ENCODE assay signal across 8 mouse cellular contexts in the genomic region with DNA sequence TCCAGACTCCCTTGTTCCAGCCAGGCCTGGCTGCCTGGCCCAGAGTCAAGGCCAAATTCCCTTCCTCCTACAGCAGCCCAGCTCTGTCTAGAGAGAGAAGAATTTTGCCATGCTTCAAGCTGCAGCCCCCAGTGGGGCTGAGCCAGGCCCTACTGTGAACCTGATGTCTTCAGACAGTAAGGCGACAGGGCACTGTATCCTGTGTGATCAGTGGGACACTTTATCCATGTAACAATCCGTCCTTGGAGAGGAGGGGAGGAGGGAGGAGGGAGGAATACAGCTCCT. TPM values are rescaled to one million over a fixed set of nuclear protein-coding genes. Genes with fewer than 3 reads are reported as not detected.
DNase-seq lines count a peak whose midpoint lies in the region; ATAC-seq and TF ChIP-seq lines count a peak whose summit lies in the region.

No protein-coding gene starts in this region.

- H3K4me3 ChIP-seq in kidney, embryonic 16.5 days (ENCODE audit: low read length), result no peak overlapping the region
- no peak overlapping the region for H3K4me3 ChIP-seq in embryonic fibroblast, embryonic 13.5 days (ENCODE audit: insufficient read depth, low read length)
- H3K4me3 ChIP-seq in intestine, postnatal 0 days (ENCODE audit: low read depth, low read length), result no peak overlapping the region
- H3K4me3 ChIP-seq in liver, postnatal 0 days (ENCODE audit: low read depth, low read length), result no peak overlapping the region
- H3K4me3 ChIP-seq in forebrain, embryonic 14.5 days (ENCODE audit: low read depth, low read length), result no peak overlapping the region

- H3K36me3 ChIP-seq in kidney, embryonic 16.5 days (ENCODE audit: insufficient read depth, low read length), result no peaks in the 10 kb centered on the region
- H3K36me3 ChIP-seq in intestine, postnatal 0 days (ENCODE audit: control insufficient read depth, insufficient read depth), result no peaks in the 10 kb centered on the region
- no peaks in the 10 kb centered on the region for H3K36me3 ChIP-seq in liver, postnatal 0 days (replicated peaks; ENCODE audit: insufficient read depth, low read length)
- H3K36me3 ChIP-seq in forebrain, embryonic 14.5 days (ENCODE audit: control insufficient read depth, insufficient read depth, low read length), result no peaks in the 10 kb centered on the region

- TF ChIP-seq POLR2A in embryonic fibroblast, embryonic 13.5 days (IDR thresholded peaks at IDR 0.05; ENCODE audit: low read depth, low read length), result no peak; the same call in 1 of the 2 replicates

- H3K27ac ChIP-seq in kidney, embryonic 16.5 days (ENCODE audit: low read length), result peak overlapping the region; percentile 72
- H3K27ac ChIP-seq in embryonic fibroblast, embryonic 13.5 days (ENCODE audit: insufficient read depth, low read length), result peak overlapping the region; percentile 67
- no peak overlapping the region for H3K27ac ChIP-seq in intestine, postnatal 0 days (ENCODE audit: low read depth, low read length)
- H3K27ac ChIP-seq in liver, postnatal 0 days (ENCODE audit: low read depth), result no peak overlapping the region
- no peak overlapping the region for H3K27ac ChIP-seq in forebrain, embryonic 14.5 days (ENCODE audit: low read depth, low read length)

- H3K27me3 ChIP-seq in kidney, embryonic 16.5 days (ENCODE audit: insufficient read depth, low read length), result no peaks in the 10 kb centered on the region
- H3K27me3 ChIP-seq in intestine, postnatal 0 days (replicated peaks; ENCODE audit: control insufficient read depth, insufficient read depth, low read length), result no peaks in the 10 kb centered on the region
- H3K27me3 ChIP-seq in liver, postnatal 0 days (ENCODE audit: insufficient read depth, low read length), result 0 out of 2 replicates have a peak, but pooled peaks cover 2% of the 10 kb centered on the region
- H3K27me3 ChIP-seq in forebrain, embryonic 14.5 days (replicated peaks; ENCODE audit: control insufficient read depth, insufficient read depth, low read length), result no peaks in the 10 kb centered on the region

- DNase-seq in kidney, adult 18-20 months, result no peak
- peak; percentile 57 for DNase-seq in cerebellum, adult 11 months
- DNase-seq in liver, postnatal 0 days, result no peak
- no peak for DNase-seq in forebrain, embryonic 14.5 days (ENCODE audit: low spot score)
- no peak for DNase-seq in spleen, postnatal 14 days (ENCODE audit: low spot score in 2 of 2)

- WGBS in kidney, embryonic 16.5 days, result 41% methylated on average over 2 of the region's 2 CpGs
- WGBS in intestine, postnatal 0 days, result 65% methylated on average over 2 of the region's 2 CpGs
- 57% methylated on average over 2 of the region's 2 CpGs for WGBS in liver, postnatal 0 days (ENCODE audit: insufficient replicate concordance)
- WGBS in forebrain, embryonic 14.5 days, result 69% methylated on average over 2 of the region's 2 CpGs

- peaks cover 28% of the 10 kb centered on the region for H3K4me1 ChIP-seq in kidney, embryonic 16.5 days (ENCODE audit: insufficient read depth, low read length)
- H3K4me1 ChIP-seq in embryonic fibroblast, embryonic 13.5 days (ENCODE audit: control insufficient read depth, insufficient read depth, low read length), result peaks cover 9% of the 10 kb centered on the region
- no peaks in the 10 kb centered on the region for H3K4me1 ChIP-seq in intestine, postnatal 0 days (replicated peaks; ENCODE audit: control insufficient read depth, insufficient read depth, low read length)
- H3K4me1 ChIP-seq in liver, postnatal 0 days (ENCODE audit: insufficient read depth), result 0 out of 2 replicates have a peak, but pooled peaks cover 2% of the 10 kb centered on the region
- H3K4me1 ChIP-seq in forebrain, embryonic 14.5 days (ENCODE audit: control insufficient read depth, insufficient read depth, low read length), result no peaks in the 10 kb centered on the region

- TF ChIP-seq CTCF in embryonic fibroblast, embryonic 13.5 days (IDR thresholded peaks at IDR 0.05; ENCODE audit: borderline replicate concordance, insufficient read depth, low read length), result no peak
- TF ChIP-seq CTCF in intestine, postnatal 0 days (IDR thresholded peaks at IDR 0.05; ENCODE audit: low read depth), result no peak
- TF ChIP-seq CTCF in liver, postnatal 0 days (IDR thresholded peaks at IDR 0.05; ENCODE audit: low read depth), result no peak

- no peaks in the 10 kb centered on the region for H3K9me3 ChIP-seq in kidney, embryonic 16.5 days (ENCODE audit: low read length)
- H3K9me3 ChIP-seq in intestine, postnatal 0 days (ENCODE audit: control insufficient read depth), result no peaks in the 10 kb centered on the region
- H3K9me3 ChIP-seq in liver, postnatal 0 days (ENCODE audit: low read length), result no peaks in the 10 kb centered on the region
- no peaks in the 10 kb centered on the region for H3K9me3 ChIP-seq in forebrain, embryonic 14.5 days (replicated peaks; ENCODE audit: control insufficient read depth, low read length)

- H3K9ac ChIP-seq in kidney, embryonic 16.5 days (replicated peaks; ENCODE audit: low read length), result peak overlapping the region; percentile 0; the same call in 1 of the 2 replicates
- no peak overlapping the region for H3K9ac ChIP-seq in intestine, postnatal 0 days (ENCODE audit: low read depth, low read length)
- no peak overlapping the region for H3K9ac ChIP-seq in liver, postnatal 0 days (replicated peaks)
- no peak overlapping the region for H3K9ac ChIP-seq in forebrain, embryonic 14.5 days (ENCODE audit: low read length)

- 0 out of 2 replicates have a peak overlapping the region, but pooled peaks have one; percentile 42 for H3K4me2 ChIP-seq in kidney, embryonic 16.5 days (replicated peaks; ENCODE audit: low read depth, low read length)
- H3K4me2 ChIP-seq in intestine, postnatal 0 days (replicated peaks; ENCODE audit: low read depth), result peak overlapping the region; percentile 40; the same call in 1 of the 2 replicates
- no peak overlapping the region for H3K4me2 ChIP-seq in liver, postnatal 0 days (ENCODE audit: low read depth, low read length)
- H3K4me2 ChIP-seq in forebrain, embryonic 14.5 days (ENCODE audit: low read length), result no peak overlapping the region

- no peak for ATAC-seq in kidney, embryonic 16.5 days (ENCODE audit: low FRiP score, low TSS enrichment)
- ATAC-seq in intestine, postnatal 0 days, result no peak
- ATAC-seq in liver, postnatal 0 days, result no peak
- no peak for ATAC-seq in forebrain, embryonic 14.5 days

- no peak for TF ChIP-seq EP300 in liver, postnatal 0 days (IDR thresholded peaks at IDR 0.05; ENCODE audit: low read depth)

RNA-seq across cellular contexts. Expression of a gene that starts 1.4 kb away (rescaled TPM):
- 26.3 and 28.5 TPM in 2 replicates for polyA plus RNA-seq in kidney, embryonic 16.5 days (2015; fragmentation: Nextera tagmentation; extraction: Ambion mirVana)
- 29.7 and 38.7 TPM in 2 replicates for polyA plus RNA-seq in embryonic fibroblast, embryonic 13.5 days (2011; ENCODE audit: insufficient read length, low read depth, missing spikeins)
- 41.3 and 48.5 TPM in 2 replicates for polyA plus RNA-seq in intestine, postnatal 0 days (2015; fragmentation: Nextera tagmentation; extraction: Ambion mirVana)
- 6.9 and 9.1 TPM in 2 replicates for polyA plus RNA-seq in liver, postnatal 0 days (2015; fragmentation: Nextera tagmentation; extraction: Ambion mirVana)
- 29.7 and 37.9 TPM in 2 replicates for polyA plus RNA-seq in forebrain, embryonic 14.5 days (2014; fragmentation: Nextera tagmentation; extraction: Ambion mirVana)

Comparison
In these comparisons a context has a peak if more than half of its experiments do, and no peak if none do; other contexts are left out.
1. H3K27ac ChIP-seq: peak in kidney, embryonic 16.5 days (single experiment) and embryonic fibroblast, embryonic 13.5 days (single experiment); none in intestine, postnatal 0 days (single experiment), liver, postnatal 0 days (single experiment) and forebrain, embryonic 14.5 days (single experiment).
2. H3K4me2 ChIP-seq: peak in kidney, embryonic 16.5 days (single experiment) and intestine, postnatal 0 days (single experiment); none in liver, postnatal 0 days (single experiment) and forebrain, embryonic 14.5 days (single experiment).